Mouse (Mus musculus) urinary bladder, postnatal 36 days (tissue): Measurements from ENCODE around the gene Oxt.
A peak's percentile ranks its signal among the peaks of the same experiment; 100 is the strongest.
"Not testable (repeated sequence)": the region's sequence is repeated elsewhere in the genome, so short reads cannot be mapped to it uniquely, and the experiment has no call there.

Experiments
- DNase-seq, 2 experiments: peaks; one replicate each; pipeline ENCODE4 v3.0.0; 2022; ENCODE audit warnings: low spot score in 2 of 2, mixed read lengths in 1 of 2

Oxt gene

DNA sequence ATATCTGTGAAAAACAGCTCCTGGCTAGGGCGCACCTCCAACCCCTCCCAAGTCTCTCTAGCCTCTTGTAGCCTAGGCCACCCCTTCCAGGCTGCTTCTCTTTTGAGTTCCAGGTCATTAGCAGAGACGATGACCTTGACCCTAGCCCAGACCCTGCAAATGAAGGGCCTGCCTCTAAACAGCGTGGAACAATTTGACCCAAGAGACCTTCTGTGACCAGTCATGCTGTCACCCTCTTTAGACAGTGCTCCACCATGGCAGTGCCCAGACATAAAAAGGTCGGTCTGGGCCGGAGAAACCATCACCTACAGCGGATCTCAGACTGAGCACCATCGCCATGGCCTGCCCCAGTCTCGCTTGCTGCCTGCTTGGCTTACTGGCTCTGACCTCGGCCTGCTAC is at the start of gene Oxt:
Oxt (plus strand) TSS at position 301 of the 400 bp plus-strand sequence.
- DNase-seq, result no peak

DNA sequence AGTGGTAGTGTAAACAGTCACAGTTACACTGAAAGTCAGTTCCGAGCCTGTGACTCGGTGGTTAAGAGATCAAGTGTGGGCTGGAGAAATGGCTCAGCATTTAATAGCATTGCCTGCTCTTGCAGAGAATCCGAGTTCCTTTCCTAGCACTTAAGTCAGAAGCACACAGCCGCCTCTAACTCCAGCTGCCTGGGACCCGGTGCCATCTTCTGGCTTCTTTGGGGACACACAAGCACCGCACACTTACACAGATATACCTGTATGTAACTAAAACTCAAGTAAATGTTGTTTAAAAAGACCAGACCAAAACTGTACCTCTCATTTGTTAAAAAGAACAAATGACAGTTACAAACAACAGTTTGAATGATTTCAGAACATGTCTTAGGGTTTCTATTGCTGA is 47.5 kb upstream of the Oxt start:
- DNase-seq, result no peak

DNA sequence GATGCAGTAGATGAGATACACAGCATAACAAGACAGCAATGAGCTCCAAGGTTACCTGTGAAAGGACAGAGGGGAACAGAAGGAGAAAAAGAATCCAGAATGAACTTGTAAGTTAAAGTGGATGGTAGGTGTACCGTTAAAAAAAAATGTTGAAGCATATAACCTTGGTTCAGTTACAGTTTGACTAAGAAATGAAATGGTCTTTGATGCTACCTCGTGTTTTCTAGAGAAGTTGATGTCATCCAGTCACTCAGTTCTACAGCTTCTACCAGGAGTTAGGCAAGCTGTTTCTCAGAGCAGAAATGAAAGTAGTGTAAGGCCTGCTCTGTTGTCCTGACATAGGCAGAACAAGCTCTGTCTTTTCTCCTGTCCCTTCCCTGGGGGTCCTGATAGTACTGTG is 46.7 kb upstream of the Oxt start:
- DNase-seq, result no peak

DNA sequence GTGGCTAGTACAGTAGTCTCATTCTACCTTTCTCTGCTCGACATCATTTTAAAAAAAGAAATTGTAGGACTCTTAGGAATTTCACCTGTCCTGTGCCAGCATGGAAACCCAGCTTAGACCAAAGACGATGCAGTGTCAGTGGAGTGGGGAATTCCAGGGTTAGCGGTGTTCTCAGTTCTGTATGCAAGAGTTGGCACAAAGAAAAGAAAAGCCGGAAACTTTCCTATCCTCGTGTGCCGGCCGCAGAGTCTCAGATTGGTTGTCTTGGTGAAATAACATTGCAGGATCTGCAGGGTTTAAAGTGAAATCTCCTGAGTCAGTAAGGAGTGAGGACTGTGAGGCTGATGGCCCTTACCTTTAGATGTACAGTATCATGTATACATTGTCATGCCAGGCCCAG is 46.0 kb upstream of the Oxt start:
- no peak for DNase-seq

DNA sequence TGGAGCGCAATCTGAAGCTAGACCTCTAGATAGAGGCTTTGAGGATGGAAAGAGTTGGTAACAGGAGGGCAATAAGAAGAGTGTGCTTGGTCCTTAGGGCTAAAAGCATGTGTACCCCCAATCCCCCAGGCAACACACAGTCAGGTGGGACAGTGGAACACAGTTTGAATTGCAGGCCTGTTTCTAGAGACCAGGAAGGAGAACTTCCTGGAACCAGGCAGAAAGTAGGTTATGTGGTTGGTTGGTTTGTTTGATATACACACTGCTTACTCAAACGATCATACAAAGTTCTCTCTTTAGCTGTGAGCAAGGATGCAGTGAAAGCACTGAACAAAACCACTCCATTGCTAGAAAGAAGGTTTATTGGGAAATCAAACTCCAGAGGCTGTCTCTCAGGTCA is 43.8 kb upstream of the Oxt start:
- no peak for DNase-seq

- DNase-seq, result no peak
Measured at GRCm38 (mm10) chr2:130535017-130535416, 41.0 kb upstream of the Oxt start.

DNA sequence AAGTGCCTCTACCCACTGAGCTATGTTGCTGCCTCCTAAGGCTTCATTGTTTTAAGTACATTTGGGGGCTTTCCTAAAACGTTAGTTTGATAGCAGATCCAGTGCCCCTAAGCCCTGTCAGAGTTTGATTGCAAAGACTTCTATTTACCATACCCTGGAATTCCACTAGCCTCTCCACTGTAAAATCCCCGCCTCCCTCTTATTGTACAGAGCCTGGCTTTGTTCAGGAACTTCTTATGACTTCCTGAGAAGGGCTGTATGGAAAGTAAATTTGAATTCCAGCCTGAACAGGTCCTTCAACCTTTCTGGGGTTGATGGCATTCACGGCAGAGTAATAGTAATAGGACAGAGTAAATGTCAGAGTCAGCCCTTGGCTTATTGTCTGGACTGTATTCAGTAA is 39.1 kb upstream of the Oxt start:
- DNase-seq, result no peak

DNA sequence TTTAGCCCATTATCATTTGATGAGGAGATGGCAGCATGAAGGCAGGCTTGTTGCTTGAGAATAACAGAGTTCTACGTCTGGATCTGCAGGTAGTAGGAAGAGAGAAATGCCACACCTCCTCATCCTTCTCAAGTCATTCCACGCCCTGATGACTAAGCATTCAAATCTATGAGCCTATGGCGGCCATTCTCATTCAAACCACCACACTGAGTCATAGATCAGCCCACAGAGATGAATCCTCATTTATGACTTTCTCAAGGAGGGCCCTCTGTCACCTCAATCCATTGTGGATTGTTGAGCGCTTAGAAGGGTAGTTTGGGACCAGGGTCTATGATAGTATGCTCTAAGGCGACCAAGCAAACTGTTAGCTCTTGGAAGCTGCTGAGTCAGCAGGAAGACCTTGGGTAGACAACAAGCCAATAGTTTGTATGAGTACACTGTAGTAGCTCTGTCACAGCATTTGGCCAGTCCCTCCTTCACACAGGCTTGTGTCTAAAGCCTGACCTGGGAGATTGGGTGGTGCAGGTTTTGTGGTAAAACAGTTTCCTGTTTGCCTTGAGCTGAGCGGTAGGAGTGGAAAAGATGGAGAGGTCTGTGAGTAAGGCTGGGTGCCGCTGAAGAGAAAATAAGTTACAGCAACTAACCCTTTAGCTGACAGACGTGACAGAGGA is 37.0 kb upstream of the Oxt start:
- no peak for DNase-seq

- DNase-seq, result no peak
Measured at GRCm38 (mm10) chr2:130540266-130540665, 35.7 kb upstream of the Oxt start.

GRCm38 (mm10) chr2:130546957-130547356 is 29.0 kb upstream of the Oxt start:
- no peak for DNase-seq

DNA sequence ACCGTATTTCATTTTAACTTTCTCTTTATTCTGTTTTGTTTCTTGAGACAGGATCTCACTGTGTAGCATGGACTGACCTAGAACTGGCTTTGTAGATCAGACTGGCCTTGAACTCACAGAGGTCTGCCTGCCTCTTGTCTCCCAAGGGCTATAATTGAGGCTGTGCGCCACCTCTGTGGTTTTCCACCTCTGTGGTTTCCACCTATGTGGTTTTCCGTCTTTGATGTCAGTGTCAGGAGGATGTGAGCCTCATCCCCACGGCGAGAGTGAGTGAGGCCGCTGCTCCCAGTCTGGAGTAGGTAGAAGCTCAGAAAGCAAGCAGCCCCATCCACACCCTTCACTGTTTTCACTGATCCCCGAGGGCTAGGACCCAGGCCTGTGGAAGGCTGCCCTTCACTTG is 21.1 kb upstream of the Oxt start:
- no peak for DNase-seq

DNA sequence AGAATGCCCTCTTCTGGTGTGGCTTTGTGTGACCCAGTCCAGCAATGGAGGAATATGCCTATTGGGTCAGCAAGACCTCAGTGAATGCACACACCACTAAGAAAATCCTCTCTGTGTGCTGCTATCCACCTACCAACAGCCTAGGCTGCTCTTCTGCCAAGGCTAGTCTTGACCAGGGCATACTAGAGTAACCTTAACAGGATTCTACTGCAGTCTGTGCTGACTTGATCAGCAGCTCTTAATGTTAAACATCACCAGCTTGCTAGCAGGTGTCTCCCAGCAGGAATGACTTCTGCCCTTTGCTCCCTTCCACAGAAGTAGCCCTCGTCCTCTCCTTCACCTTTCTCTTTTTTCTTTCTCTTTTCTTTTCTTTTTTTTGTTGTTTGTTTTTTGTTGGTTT is 19.7 kb upstream of the Oxt start:
- no peak for DNase-seq

DNA sequence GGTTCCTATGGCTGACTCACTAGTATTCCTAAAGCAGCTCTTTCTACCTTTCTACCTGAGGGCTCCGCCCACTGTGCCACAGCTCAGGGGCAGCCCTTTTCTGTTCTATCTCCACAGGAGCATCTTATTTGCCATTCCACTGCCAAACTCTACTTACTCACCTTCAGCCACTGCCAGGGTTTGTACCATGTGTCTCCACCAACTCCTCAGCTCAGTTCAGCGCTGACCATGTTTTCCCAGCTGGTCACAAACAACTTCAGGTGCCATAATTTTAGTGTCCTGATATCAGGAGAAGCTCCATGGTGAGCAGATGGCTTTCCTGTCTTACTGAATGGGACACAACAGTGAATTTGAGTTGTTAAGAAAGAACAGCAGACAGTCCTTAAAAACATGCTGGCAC is 18.5 kb upstream of the Oxt start:
- no peak for DNase-seq

DNA sequence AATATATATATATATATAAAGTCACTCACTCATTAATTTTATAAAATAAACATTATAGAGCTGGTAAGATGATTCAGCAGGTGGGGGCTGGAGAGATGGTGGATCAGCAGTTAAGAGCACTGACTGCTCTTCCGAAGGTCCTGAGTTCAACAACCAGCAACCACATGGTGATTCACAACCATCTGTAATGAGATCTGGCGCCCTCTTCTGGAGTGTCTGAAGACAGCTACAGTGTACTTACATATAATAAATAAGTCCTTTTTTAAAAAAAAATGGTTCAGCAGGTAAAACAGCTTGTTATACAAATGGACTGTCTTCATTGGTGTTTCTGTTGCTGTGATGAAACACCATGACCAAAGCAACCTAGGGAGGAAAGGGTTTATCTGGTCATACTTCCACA is 18.0 kb upstream of the Oxt start:
- no peak for DNase-seq

DNA sequence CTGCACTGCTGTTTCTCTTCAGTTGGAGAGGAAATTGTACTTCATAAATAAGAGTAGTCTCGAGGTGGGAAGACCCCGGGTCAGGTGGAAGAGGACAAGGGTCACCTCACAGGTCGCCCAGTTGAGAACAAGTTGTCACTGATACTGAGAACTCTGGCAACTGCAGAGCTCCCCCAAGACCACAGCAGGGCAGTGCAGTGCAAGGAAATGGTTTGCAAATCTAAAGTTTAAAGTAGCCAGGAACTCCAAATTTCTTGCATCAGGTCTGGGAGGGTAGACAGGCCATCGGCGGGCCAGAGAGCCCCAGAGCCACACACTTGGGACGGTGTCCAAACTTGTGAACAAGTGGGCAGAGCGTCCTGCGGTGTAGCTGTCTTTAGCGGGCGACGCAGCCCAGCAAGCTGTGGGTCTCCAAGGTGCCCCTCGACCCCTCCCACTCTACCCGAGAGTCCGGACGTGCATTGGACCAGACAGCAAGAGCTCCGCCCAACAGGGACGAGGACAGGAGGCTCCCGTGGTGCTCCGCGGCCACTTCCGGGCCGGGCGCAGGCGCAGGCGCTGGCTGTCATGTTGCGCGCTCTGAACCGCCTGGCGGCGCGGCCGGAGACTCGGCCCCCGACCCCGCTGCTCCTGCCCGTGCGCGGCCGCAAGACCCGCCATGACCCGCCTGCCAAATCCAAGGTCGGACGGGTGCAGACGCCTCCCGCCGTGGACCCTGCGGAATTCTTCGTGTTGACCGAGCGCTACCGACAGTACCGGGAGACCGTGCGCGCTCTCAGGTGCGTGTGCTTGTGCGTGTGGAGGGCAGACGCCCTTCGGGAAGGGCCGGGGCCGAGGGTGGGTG is 12.5 kb upstream of the Oxt start, which contains the start of gene Mrps26:
Mrps26 (plus strand) TSS at position 531 of the 844 bp plus-strand sequence.
- peak; percentile 83 to 91 for DNase-seq

GRCm38 (mm10) chr2:130564063-130564462 is 11.9 kb upstream of the Oxt start:
- no peak for DNase-seq

- no peak for DNase-seq
Measured at GRCm38 (mm10) chr2:130564983-130565382, 11.0 kb upstream of the Oxt start.

- DNase-seq, result no peak
Measured at GRCm38 (mm10) chr2:130568921-130569320, 7.1 kb upstream of the Oxt start.

DNA sequence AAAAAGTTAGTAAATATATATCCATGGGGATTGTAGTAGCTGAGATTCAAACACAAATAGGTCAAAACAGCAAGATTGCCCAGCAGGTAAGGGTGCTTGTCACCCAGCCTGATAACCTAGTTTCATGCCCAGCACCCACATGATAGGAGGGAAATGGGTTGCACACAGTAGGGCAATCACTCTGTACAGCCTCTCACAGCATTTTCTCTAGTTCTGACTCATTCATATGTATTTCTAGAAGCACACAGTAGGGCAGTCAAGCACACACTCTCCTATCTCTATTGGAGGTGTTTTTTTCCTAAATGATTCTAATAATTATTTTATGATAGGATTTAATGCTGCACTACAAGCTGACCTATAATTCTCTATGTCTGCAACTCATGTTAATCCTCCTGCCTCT is 6.0 kb upstream of the Oxt start:
- DNase-seq, result no peak

GRCm38 (mm10) chr2:130574960-130575359 is 1.0 kb upstream of the Oxt start:
- no peak for DNase-seq

DNA sequence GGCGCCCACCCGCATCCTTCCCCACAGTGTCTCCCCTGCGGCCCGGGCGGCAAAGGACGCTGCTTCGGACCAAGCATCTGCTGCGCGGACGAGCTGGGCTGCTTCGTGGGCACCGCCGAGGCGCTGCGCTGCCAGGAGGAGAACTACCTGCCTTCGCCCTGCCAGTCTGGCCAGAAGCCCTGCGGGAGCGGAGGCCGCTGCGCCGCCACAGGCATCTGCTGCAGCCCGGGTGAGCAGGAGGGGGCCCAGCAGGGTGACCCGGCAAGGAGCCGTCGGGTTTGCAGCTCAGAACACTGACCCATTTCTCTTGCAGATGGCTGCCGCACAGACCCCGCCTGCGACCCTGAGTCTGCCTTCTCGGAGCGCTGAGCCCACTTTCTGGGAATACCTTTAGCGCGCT is 591 bp downstream of the Oxt start:
- not testable (repeated sequence) for DNase-seq

DNA sequence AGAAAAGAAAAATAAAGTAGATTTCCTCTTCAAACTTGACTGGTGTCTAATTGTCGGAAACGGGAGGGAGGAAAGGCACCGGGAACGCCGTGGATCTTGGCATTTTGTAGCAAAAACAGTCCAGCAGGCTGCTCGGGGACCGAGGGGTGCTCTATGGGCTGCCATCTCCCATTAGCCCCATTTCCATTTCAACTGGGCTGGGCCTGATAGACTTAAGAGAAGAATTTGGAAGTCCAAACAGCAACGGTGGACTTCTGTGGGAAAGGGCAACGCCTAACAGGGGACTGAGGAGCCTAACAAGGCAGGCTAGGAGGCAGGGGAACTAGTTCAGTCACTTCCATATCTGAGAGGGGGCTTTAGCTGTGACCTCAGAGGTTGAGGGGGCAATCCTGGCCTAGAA is 1.0 kb downstream of the Oxt start:
- DNase-seq, result no peak

DNA sequence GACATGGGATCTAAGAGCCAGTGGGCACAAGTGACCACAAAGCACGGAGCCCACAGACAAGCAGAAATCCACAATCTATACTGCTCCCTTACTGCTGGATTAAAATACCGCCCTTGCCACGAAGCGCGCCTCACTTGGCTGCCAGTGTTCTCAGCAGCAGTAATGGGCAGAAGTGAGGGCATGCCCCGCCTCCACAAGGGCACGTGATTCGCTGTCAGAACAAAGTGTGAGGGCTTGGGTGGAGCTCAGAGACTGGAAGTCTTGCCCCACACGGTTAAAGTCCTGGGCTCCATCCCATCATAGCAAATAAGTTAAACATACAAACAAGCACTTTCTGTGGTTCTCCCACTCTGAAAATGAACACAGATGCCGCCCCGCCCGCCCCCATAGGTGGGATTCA is 1.7 kb downstream of the Oxt start:
- DNase-seq, result peak in 1 of 2 experiments; percentile 69
